Comparison of ENCODE assay signal across 15 mouse cellular contexts in the genomic region with DNA sequence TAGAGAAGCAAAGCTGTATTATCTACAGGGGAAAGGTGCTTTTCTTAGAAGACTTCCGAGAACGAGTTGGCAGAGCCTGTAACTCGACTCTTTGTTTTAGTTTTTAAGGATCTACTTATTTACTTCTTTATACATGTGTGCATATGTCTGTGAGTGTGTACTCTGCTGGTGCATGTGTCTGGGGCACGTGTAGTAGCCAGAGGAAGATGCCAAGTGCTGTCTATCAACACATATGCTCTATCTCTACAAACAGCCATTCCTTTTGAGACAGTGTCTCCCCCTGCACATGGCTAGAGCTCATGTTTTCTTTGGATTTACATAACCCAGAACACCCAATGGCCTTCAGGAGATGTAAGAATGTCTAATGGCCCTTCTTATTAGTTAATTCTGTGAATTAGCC. TPM values are rescaled to one million over a fixed set of nuclear protein-coding genes. Genes with fewer than 3 reads are reported as not detected.
DNase-seq lines count a peak whose midpoint lies in the region; ATAC-seq and TF ChIP-seq lines count a peak whose summit lies in the region.
"Had no signal": no experiment of that assay in that cellular context is flagged by ENCODE, and none has a peak within 500 bp of the region (broad histone marks: within the 10 kb centered on the region; RNA-seq: fewer than 3 reads in every experiment).

No protein-coding gene starts in this region.

- TF ChIP-seq CTCF in brain, embryonic 14.5 days (IDR thresholded peaks at IDR 0.05; ENCODE audit: borderline replicate concordance, extremely low read depth, insufficient read depth, insufficient read length): no peak

- no peak overlapping the region for H3K9ac ChIP-seq in forebrain, embryonic 16.5 days (replicated peaks; ENCODE audit: low read depth, low read length)
- no peak overlapping the region for H3K9ac ChIP-seq in forebrain, embryonic 13.5 days
- H3K9ac ChIP-seq: embryonic facial prominence, embryonic 12.5 days had no signal

- H3K36me3 ChIP-seq in forebrain, embryonic 16.5 days (ENCODE audit: control insufficient read depth, insufficient read depth): no peaks in the 10 kb centered on the region
- no peaks in the 10 kb centered on the region for H3K36me3 ChIP-seq in forebrain, embryonic 13.5 days (ENCODE audit: poor library complexity, severe bottlenecking)
- H3K36me3 ChIP-seq: embryonic facial prominence, embryonic 10.5 days; embryonic facial prominence, embryonic 12.5 days had no signal

- peak; percentile 35 for DNase-seq in brain, embryonic 14.5 days (ENCODE audit: low read depth)
- DNase-seq in retina, embryonic 14.5 days (ENCODE audit: low spot score): no peak
- DNase-seq: adrenal gland, adult 2 months; adrenal gland, postnatal 10 days; adrenal gland, postnatal 25 days; cerebellum, adult 11-12 months; cerebellum, adult 2 months; cerebellum, adult 9-10 months; cerebellum, postnatal 10 days; cerebellum, postnatal 25 days had no signal

- no peak overlapping the region for H3K27ac ChIP-seq in forebrain, embryonic 16.5 days (ENCODE audit: low read length)
- no peak overlapping the region for H3K27ac ChIP-seq in forebrain, embryonic 13.5 days
- H3K27ac ChIP-seq: embryonic facial prominence, embryonic 10.5 days; embryonic facial prominence, embryonic 12.5 days had no signal

- H3K4me3 ChIP-seq in forebrain, embryonic 16.5 days (replicated peaks; ENCODE audit: low read length): no peak overlapping the region
- no peak overlapping the region for H3K4me3 ChIP-seq in forebrain, embryonic 13.5 days
- H3K4me3 ChIP-seq: embryonic facial prominence, embryonic 10.5 days; embryonic facial prominence, embryonic 12.5 days had no signal

- H3K9me3 ChIP-seq in forebrain, embryonic 16.5 days (ENCODE audit: control insufficient read depth, low read length): no peaks in the 10 kb centered on the region
- no peaks in the 10 kb centered on the region for H3K9me3 ChIP-seq in forebrain, embryonic 13.5 days (replicated peaks)
- H3K9me3 ChIP-seq: embryonic facial prominence, embryonic 10.5 days; embryonic facial prominence, embryonic 12.5 days had no signal

- 52% methylated on average over 4 of the region's 4 CpGs for WGBS in forebrain, embryonic 16.5 days
- WGBS in forebrain, embryonic 13.5 days: 62% methylated on average over 4 of the region's 4 CpGs

- ATAC-seq in forebrain, embryonic 16.5 days: peak; percentile 59
- no peak; the same call in 1 of the 2 replicates for ATAC-seq in forebrain, embryonic 13.5 days
- ATAC-seq in megakaryocyte-erythroid progenitor cell, adult 5-6 weeks (replicated peaks; ENCODE audit: low FRiP score, low TSS enrichment, poor library complexity, severe bottlenecking): peak; percentile 36; the same call in 1 of the 2 replicates

- no peak for TF ChIP-seq POLR2A in brain, embryonic 14.5 days (IDR thresholded peaks at IDR 0.05; ENCODE audit: borderline replicate concordance, extremely low read depth, insufficient read depth, insufficient read length, poor library complexity, severe bottlenecking)

- no peak overlapping the region for H3K4me2 ChIP-seq in forebrain, embryonic 16.5 days (ENCODE audit: low read length)
- H3K4me2 ChIP-seq in forebrain, embryonic 13.5 days: no peak overlapping the region
- H3K4me2 ChIP-seq: embryonic facial prominence, embryonic 12.5 days had no signal

- H3K4me1 ChIP-seq in forebrain, embryonic 16.5 days (replicated peaks; ENCODE audit: control insufficient read depth, insufficient read depth, low read length): no peaks in the 10 kb centered on the region
- no peaks in the 10 kb centered on the region for H3K4me1 ChIP-seq in forebrain, embryonic 13.5 days
- H3K4me1 ChIP-seq: embryonic facial prominence, embryonic 12.5 days had no signal

- H3K27me3 ChIP-seq in forebrain, embryonic 16.5 days (replicated peaks; ENCODE audit: control insufficient read depth, insufficient read depth, low read length): no peaks in the 10 kb centered on the region
- 0 out of 2 replicates have a peak, but pooled peaks cover 2% of the 10 kb centered on the region for H3K27me3 ChIP-seq in forebrain, embryonic 13.5 days
- H3K27me3 ChIP-seq: embryonic facial prominence, embryonic 12.5 days had no signal

RNA-seq across cellular contexts. Expression of a gene that starts 6.9 kb away (rescaled TPM):
- polyA plus RNA-seq in forebrain, embryonic 16.5 days (2015; fragmentation: Nextera tagmentation; extraction: Ambion mirVana): 12.0 and 12.5 TPM in 2 replicates
- 9.4 and 9.5 TPM in 2 replicates for polyA plus RNA-seq in forebrain, embryonic 13.5 days (2015; fragmentation: Nextera tagmentation; extraction: Ambion mirVana)
- 8.9 and 14.8 TPM in 2 replicates for polyA plus RNA-seq in brain, embryonic 14.5 days (2012; rRNA removed)
- total RNA-seq in megakaryocyte-erythroid progenitor cell, adult 5-6 weeks (2014; fragmentation: Nextera tagmentation): 64.7 and 81.9 TPM in 2 replicates
- 15.3 and 22.5 TPM in 2 replicates for total RNA-seq in megakaryocyte-erythroid progenitor cell, adult 5-6 weeks (2017)
